Mouse (Mus musculus): ENCODE data around the gene Fras1.

The Fras1 gene

GRCm38 (mm10) chr5:96574586-96574985 is 200.8 kb downstream of the Fras1 start:
- DNase-seq (ENCODE audit: low read depth, low spot score): no peak

- no peak for DNase-seq (ENCODE audit: low read depth, low spot score)
Measured at GRCm38 (mm10) chr5:96578705-96579104, 204.9 kb downstream of the Fras1 start.

GRCm38 (mm10) chr5:96579938-96580337 is 206.2 kb downstream of the Fras1 start:
- DNase-seq (ENCODE audit: low read depth, low spot score): no peak

DNA sequence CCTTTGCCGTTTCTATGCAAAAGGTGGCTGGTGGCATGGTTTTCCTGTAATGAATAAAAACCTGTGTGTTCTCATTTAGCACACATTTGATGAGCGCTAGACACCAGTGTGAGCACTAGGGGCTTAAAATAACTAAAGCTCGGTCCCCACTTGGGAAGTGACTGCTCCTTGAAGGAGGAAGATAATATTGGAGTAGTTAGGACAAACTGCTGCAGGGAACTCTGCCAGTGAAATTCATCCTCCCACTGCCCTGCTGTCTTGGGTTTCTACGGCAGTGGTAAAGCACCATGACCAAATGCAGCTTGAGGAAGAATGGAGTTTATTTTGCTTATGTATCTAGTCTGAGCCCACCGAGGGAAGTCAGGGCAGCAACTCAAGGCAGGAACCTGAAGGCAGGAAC is 211.0 kb downstream of the Fras1 start:
- no peak for DNase-seq (ENCODE audit: low read depth, low spot score)

GRCm38 (mm10) chr5:96590621-96591020 is 216.9 kb downstream of the Fras1 start:
- no peak for DNase-seq (ENCODE audit: low read depth, low spot score)

GRCm38 (mm10) chr5:96595793-96596192 is 222.0 kb downstream of the Fras1 start:
- no peak for DNase-seq (ENCODE audit: low read depth, low spot score)

DNA sequence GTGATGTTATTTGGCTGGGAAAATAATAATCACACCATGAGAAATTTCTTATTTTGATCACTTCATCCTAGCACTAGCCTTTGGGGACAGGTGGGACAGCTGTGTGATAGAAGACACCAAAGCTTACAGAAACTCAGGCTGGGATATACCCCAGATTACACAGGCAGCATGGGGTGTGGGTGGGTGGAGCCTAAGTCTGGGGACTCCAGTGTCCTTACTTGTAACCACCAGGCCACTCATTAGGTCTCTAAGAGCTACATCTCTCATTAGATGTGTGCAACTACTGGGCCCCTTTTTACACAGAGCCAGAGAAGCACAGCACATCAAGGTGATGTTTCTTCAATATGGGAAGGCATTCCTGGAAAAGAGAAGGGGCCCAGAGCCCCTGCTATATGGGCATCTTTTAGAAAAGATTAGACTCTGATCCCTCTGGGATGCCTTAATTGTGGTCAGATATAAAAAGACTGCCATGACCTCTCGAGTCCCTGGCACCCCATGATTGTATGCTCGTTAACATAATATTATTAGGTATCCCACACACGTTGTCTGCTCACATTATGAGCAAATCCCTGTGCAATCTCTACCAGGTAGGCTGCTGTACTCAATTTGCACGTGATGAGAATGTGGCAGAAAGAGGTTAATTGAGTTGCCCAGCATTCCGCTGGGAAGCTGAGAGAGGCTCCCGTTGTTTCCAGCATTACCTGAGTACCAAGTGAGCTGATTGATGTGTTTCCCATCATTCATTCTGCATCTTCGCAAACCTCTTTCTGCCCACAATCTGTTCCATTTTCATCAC is 230.4 kb downstream of the Fras1 start:
- DNase-seq (ENCODE audit: low read depth, low spot score): no peak

DNA sequence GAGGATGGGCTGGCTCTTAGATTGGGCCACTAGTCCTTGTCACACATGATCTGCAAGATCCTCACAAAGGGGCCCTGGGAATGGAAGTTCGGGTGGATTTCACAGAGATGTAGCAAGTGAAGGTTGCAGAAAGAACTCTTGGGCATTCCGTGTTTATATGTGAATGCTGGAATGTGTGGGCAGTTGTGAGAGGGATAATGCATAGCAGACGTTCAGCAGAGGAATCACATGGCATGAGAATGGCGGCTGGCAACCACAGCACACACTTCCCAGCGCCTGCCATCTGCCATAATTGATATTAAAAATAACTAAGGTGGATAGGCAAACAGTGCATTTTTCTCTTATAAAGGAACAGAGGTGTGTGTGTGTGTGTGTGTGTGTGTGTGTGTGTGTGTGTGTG is 234.3 kb downstream of the Fras1 start:
- no peak for DNase-seq (ENCODE audit: low read depth, low spot score)

DNA sequence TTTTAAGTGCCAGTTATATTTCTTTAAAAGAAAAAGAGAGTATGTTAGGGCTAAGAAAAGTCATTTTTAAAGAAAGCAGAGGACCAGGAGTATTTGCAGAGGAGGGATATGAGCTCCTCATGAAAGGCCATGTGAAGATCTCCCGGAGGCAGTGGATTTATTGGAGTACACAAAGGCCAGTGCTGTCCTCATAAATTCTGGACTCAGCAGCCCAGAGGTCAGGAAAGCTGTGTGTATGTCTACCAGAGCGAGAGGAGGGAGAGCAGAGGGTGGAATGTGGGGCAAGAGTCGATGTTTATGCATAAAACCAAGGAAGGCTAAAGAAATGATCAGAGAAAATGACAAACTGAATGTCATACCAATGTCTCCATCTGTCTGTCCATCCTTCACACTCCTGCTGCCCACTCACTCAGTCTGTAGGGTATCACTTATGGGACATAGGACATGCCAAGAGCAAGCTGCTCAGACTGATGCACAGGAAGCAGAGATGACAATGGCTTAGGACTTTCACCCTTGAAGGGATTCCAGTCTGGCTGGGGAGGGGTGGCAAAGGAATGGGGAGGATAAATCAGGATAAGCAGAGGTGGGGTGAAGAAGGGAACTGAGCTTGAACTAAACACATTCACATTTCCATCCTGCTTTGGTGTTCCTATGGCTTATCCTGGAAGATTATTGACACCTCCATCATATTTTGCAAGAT is 235.0 kb downstream of the Fras1 start:
- DNase-seq (ENCODE audit: low read depth, low spot score): no peak

DNA sequence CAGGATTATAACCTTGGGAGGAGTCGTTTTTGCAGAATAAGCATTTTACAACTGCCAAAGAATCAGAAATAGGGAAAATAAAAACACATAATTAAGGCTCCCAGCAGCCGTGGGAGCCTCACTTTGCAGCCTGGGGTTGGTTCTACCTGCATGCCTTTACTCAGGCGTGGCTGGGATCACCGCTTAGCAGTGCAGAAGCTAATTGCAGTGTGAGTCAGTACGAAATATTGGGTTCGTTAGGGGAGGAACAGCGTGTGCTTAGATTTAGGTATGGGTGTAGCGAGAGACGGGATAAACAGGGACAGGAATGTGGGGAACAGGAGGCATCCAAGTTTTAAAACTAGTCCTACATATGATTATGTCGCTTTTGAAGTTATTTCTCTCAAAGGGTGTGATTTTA is 238.3 kb downstream of the Fras1 start:
- no peak for DNase-seq (ENCODE audit: low read depth, low spot score)

- DNase-seq (ENCODE audit: low read depth, low spot score): no peak
Measured at GRCm38 (mm10) chr5:96616954-96617646, 243.3 kb downstream of the Fras1 start.

- DNase-seq (ENCODE audit: low read depth, low spot score): no peak
Measured at GRCm38 (mm10) chr5:96618008-96618407, 244.3 kb downstream of the Fras1 start.

DNA sequence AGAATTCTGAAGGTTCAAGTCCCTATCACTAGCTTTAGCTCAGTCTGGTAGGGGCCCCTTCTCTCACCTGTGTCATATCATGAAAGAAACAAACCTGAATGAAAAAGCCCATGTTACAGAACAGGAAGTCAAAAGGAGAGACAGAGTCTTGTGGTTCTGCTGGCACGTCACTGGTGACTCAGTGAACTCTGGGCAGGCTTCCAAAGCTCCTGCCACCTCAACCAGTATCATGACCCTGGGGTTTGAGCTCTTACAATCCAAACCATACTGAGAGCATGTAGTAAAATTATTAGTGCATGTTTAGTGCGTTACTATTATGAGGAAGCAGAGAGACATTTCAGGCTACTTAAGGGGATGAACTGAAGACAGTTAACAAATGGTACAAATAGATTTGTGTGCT is 246.5 kb downstream of the Fras1 start:
- DNase-seq (ENCODE audit: low read depth, low spot score): no peak

- DNase-seq (ENCODE audit: low read depth, low spot score): no peak
Measured at GRCm38 (mm10) chr5:96620618-96621017, 246.9 kb downstream of the Fras1 start.

DNA sequence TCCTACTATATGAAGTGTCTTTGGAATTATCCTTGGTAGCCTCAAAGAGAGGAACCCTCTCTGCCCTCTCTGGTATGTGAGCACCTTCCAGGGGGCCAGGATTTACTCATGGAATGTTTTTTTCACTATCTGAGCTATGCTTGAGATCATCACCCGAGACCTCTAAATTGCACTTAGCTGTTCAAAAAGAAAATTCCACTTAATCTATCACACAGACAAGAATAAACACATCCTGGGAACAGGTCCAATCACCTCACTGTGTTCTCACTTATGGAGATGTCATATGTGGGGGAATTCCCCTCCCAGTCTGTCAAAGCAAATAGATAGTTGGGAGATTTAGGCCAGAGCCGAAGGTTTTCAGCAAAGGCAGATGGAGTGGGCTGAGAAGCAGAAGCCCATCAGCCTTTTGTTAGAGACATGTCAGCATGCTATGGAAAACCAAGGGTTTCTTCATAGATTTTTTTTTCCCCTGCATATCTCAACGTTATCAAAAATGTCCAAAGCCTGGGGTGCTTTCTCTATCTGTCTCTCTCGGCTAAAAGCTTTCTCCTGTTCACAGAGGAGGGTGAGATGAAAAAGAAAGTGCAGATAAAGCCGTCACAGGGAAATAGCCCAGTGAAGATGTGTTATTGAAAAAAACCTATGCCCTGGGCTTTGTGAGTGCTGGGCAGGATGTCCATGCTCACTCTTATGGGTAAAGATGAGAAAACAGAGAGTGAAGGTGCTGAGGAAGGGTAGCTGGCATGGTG is 249.0 kb downstream of the Fras1 start:
- DNase-seq (ENCODE audit: low read depth, low spot score): no peak

- DNase-seq (ENCODE audit: low read depth, low spot score): no peak
Measured at GRCm38 (mm10) chr5:96629851-96630250, 256.1 kb downstream of the Fras1 start.

DNA sequence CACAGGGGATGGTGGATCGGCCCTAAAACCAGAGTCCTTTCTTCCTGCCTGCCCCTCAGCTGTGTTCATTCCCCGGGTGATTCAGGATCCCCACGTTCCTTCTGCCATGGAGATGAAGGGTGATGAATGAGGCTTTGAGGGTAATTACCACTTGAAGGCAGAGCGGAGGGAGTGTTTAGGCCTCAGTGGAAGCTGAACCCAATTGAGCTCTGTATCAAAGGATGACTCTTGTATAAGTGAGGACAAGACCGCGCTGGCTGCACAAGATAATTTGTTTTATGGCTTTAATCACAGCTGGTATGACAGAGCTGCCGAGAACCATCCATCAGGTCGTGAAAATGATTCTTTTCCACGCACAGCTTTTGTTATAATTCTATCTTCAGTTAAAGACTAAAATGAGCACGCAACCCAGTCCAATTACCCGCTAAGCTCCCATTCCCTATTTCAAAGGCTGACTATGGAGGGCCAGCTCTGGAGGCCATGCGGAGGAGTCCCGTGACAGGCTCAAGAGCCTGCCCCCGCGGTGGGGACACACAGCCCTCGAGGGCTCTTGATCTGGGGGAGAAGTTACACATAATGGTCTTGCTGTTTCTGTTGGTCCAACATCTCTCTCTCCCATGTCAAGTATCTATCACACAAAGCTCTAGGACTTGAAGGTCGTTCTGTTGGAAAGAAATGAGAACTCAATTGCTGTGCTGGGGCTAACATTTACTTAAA is 261.5 kb downstream of the Fras1 start:
- no peak for DNase-seq (ENCODE audit: low read depth, low spot score)

DNA sequence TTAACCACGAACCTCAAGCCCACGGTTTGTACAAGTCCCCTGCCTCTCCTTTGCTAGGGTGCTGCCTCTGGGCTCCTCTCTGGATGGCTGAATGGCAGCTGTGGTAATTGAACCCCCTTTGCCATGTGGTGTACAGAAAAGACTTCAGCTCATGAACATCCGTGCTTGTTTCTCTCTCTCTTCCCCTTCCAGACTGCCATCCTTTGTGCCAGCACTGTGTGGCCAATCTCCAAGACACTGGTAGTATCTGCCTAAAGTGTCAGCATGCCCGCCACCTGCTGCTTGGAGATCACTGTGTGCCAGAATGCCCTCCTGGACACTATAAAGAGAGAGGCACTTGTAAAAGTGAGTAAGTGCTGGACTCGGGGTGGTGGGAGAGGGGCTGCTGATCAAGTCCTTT is 262.1 kb downstream of the Fras1 start:
- no peak for DNase-seq (ENCODE audit: low read depth, low spot score)

- DNase-seq (ENCODE audit: low read depth, low spot score): no peak
Measured at GRCm38 (mm10) chr5:96639213-96639910, 265.6 kb downstream of the Fras1 start.

GRCm38 (mm10) chr5:96641297-96641696 is 267.5 kb downstream of the Fras1 start:
- DNase-seq (ENCODE audit: low read depth, low spot score): no peak

- DNase-seq (ENCODE audit: low read depth, low spot score): no peak
Measured at GRCm38 (mm10) chr5:96675676-96676075, 301.9 kb downstream of the Fras1 start.
